Mouse (Mus musculus) ES-E14 (cell line): ENCODE measurements around the gene Hdac6. TPM values are rescaled to one million over a fixed set of nuclear protein-coding genes. Genes with fewer than 3 reads are reported as not detected.
"Not testable (repeated sequence)": the region's sequence is repeated elsewhere in the genome, so short reads cannot be mapped to it uniquely, and the experiment has no call there.

Experiments used
- DNase-seq: peaks from one replicate; pipeline ENCODE4 v3.0.0-alpha.2; 2013; ENCODE audit warnings: low read depth, low spot score
- H3K27ac ChIP-seq: 2 replicates; pipeline ENCODE4 v1.5.1; 2012; ENCODE audit warnings: low read depth, mild to moderate bottlenecking, low read length, moderate library complexity, mixed read lengths; ENCODE audit not compliant: poor library complexity, insufficient read depth, severe bottlenecking
- H3K36me3 ChIP-seq: 2 replicates; pipeline ENCODE4 v1.6.1; 2012; ENCODE audit warnings: mild to moderate bottlenecking, low read length, moderate library complexity, mixed read lengths; ENCODE audit not compliant: control insufficient read depth, poor library complexity, insufficient read depth, severe bottlenecking
- H3K4me1 ChIP-seq, 2 experiments: fragments of 150-350 bp in 1 of 2; sonication (generic) in 1 of 2; 2 replicates each; pipeline ENCODE4 v1.6.1; 2012; ENCODE audit warnings: low read length in 2 of 2, mild to moderate bottlenecking in 1 of 2, mixed read lengths in 1 of 2; ENCODE audit not compliant: control insufficient read depth in 2 of 2, insufficient read depth in 2 of 2, poor library complexity in 1 of 2
- H3K4me3 ChIP-seq, 2 experiments: fragments of 150-350 bp in 1 of 2; sonication (generic) in 1 of 2; 2 replicates each; pipeline ENCODE4 v1.5.1; 2012; ENCODE audit warnings: low read length in 2 of 2, low read depth in 1 of 2, mild to moderate bottlenecking in 1 of 2, mixed read lengths in 1 of 2; ENCODE audit not compliant: insufficient read depth in 1 of 2, poor library complexity in 1 of 2, severe bottlenecking in 1 of 2
- H3K9ac ChIP-seq: 2 replicates; pipeline ENCODE4 v1.6.1; 2012; ENCODE audit warnings: low read depth, mild to moderate bottlenecking, low read length, mixed read lengths; ENCODE audit not compliant: poor library complexity, insufficient read depth, severe bottlenecking
- H3K9me3 ChIP-seq: fragments of 150-350 bp; sonication (generic); 2 replicates; pipeline ENCODE4 v1.6.1; 2012; ENCODE audit warnings: low read depth, mild to moderate bottlenecking, low read length; ENCODE audit not compliant: control insufficient read depth, insufficient read depth
- CHD2 ChIP-seq: IDR thresholded peaks from 2 replicates; pipeline ENCODE4 v1.6.1; 2014; ENCODE audit warnings: mild to moderate bottlenecking, low read depth, low read length, inconsistent platforms
- HCFC1 ChIP-seq: IDR thresholded peaks from 2 replicates; pipeline ENCODE4 v1.6.1; 2012; ENCODE audit warnings: low read length, inconsistent platforms, borderline replicate concordance; ENCODE audit not compliant: insufficient read depth
- MAFK ChIP-seq: IDR thresholded peaks from 2 replicates; pipeline ENCODE4 v1.6.1; 2014; ENCODE audit warnings: mild to moderate bottlenecking, low read depth, low read length, inconsistent platforms; ENCODE audit not compliant: insufficient read depth
- ZC3H11A ChIP-seq: IDR thresholded peaks from 2 replicates; pipeline ENCODE4 v1.6.1; 2012; ENCODE audit warnings: low read depth, mild to moderate bottlenecking, inconsistent platforms, low read length, borderline replicate concordance
- ZNF384 ChIP-seq: IDR thresholded peaks from 2 replicates; pipeline ENCODE4 v1.6.1; 2012; ENCODE audit warnings: low read depth, low read length, inconsistent platforms
- in situ Hi-C, 2 experiments: fragments of 600-800 bp; cut with MboI; formaldehyde crosslinking; loops; one replicate each; pipeline ENCODE4 v1.15.1; 2025; ENCODE audit warnings: low sequenced_read_pairs in 2 of 2, inconsistent platforms in 1 of 2; ENCODE audit not compliant: unreplicated experiment in 2 of 2
- total RNA-seq: library from RNA; depleted of rRNA; stranded (reverse); fragments of 300-350 nt; gene quantifications from 2 replicates; pipeline ENCODE4 v1.2.3, GENCODE M21; 2012

Hdac6 gene
- total RNA-seq, 1 experiment: 54.6 TPM

DNA sequence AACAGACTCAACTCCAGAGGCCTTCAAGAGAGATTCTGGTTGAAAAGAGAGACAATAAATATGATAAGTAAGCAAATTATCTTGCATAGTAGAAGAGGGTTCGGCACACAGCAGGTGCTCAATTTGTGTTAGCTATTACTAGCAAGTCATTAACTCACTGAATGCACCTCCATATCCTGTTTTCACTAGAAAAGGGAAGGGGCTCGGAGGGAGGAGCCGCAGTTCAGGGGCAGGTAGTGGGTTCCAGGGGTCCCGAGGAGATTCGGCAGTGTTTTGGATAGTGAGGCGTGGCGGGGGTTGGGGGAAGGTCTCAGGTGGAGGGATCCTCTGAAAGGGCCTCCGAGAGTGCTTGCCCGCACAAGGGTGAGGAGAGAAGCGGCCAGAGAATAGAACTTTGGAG is 20.6 kb downstream of the Hdac6 start:
- Histone ChIP-seq H3K27ac (peak overlapping the region; percentile 90), H3K4me3 (peak overlapping the region; percentile 67 to 84), H3K4me1 (peaks cover 0 to 15% of the 10 kb centered on the region in 2 experiments; a peak in 2 of 4 replicates), H3K9me3 (no peaks in the 10 kb centered on the region), H3K9ac (peak overlapping the region; percentile 79; the same call in 1 of the 2 replicates), H3K36me3 (peaks cover 30% of the 10 kb centered on the region)
- in situ Hi-C loops: loop anchor here in 1 of 2 experiments (10.0 kb wide), 1 partner anchor 88 kb away; the partner anchor contains the start of gene Glod5
- TF ChIP-seq ZC3H11A (no peak), HCFC1 (no peak), ZNF384 (no peak), MAFK (no peak), CHD2 (no peak)
- DNase-seq: no peak

DNA sequence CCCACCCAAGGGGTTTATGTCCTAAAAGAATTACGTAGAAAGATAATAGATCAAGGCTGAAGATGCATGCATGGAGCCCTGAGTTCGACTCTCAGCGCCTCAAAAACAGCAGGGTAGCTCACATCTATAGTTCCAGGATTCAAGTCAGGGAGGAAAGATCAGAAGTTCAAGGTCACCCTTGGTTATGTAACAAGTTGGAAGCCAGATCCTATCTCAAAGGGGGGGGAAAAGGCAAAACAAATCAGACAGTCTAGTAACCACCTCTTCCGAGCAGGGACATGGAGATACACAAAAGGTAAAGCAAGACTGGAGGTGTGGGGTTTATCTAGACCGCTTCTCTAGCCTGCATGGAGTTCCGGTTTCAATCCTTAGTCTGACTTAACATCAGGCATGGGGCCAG is 21.4 kb downstream of the Hdac6 start:
- peak overlapping the region; percentile 42; the same call in 1 of the 2 replicates for H3K9ac ChIP-seq
- H3K27ac ChIP-seq: peak overlapping the region; percentile 53; the same call in 1 of the 2 replicates
- peak overlapping the region; percentile 67 to 84; a peak in 3 of 4 replicates for H3K4me3 ChIP-seq
- H3K4me1 ChIP-seq: peaks cover 0 to 13% of the 10 kb centered on the region in 2 experiments; a peak in 3 of 4 replicates
- TF ChIP-seq ZNF384 (no peak), ZC3H11A (no peak), HCFC1 (no peak), MAFK (no peak), CHD2 (no peak)
- in situ Hi-C loops: loop anchor here in 1 of 2 experiments (10.0 kb wide), 1 partner anchor 89 kb away; the partner anchor contains the start of gene Glod5
- no peaks in the 10 kb centered on the region for H3K9me3 ChIP-seq
- no peak for DNase-seq
- H3K36me3 ChIP-seq: peaks cover 23% of the 10 kb centered on the region

GRCm38 (mm10) chrX:7922032-7922431 is 25.7 kb downstream of the Hdac6 start:
- in situ Hi-C loops: loop anchor here (5.0 to 10.0 kb wide), 2 partner anchors 90 to 93 kb away; partner anchors contain the start of gene Glod5 (in 1 of the 2)
- H3K36me3 ChIP-seq: peaks cover 10% of the 10 kb centered on the region
- H3K4me3 ChIP-seq: peak overlapping the region; percentile 64 to 70
- no peak for DNase-seq
- TF ChIP-seq ZC3H11A (no peak), MAFK (no peak), CHD2 (no peak), ZNF384 (no peak), HCFC1 (no peak)
- peaks cover 7 to 12% of the 10 kb centered on the region in 2 experiments; a peak in 3 of 4 replicates for H3K4me1 ChIP-seq
- H3K9me3 ChIP-seq: no peaks in the 10 kb centered on the region
- no peak overlapping the region for H3K27ac ChIP-seq
- peak overlapping the region; percentile 79; the same call in 1 of the 2 replicates for H3K9ac ChIP-seq

- no peak for DNase-seq
- Histone ChIP-seq H3K9me3 (no peaks in the 10 kb centered on the region), H3K27ac (no peak within 1 kb of the TSS; the same call in 1 of the 2 replicates), H3K4me1 (peaks cover 7 to 8% of the 10 kb centered on the region in 2 experiments; a peak in 3 of 4 replicates), H3K9ac (peak within 1 kb of the TSS; percentile 52), H3K36me3 (peaks cover 8% of the 10 kb centered on the region), H3K4me3 (peak within 1 kb of the TSS in 1 of 2 experiments; percentile 65; a peak in 2 of 4 replicates)
- in situ Hi-C loops: loop anchor here (5.0 to 10.0 kb wide), 2 partner anchors 93 to 95 kb away; partner anchors contain the start of gene Glod5 (in 1 of the 2)
- TF ChIP-seq CHD2: no peak
- TF ChIP-seq HCFC1: no peak
- TF ChIP-seq ZC3H11A: no peak
- TF ChIP-seq ZNF384: no peak
- no peak for TF ChIP-seq MAFK
Measured at GRCm38 (mm10) chrX:7919601-7920383, 27.9 kb downstream of the Hdac6 start, which contains the start of gene Pcsk1n. TSS of gene Pcsk1n (plus strand) at chrX:7919822.

GRCm38 (mm10) chrX:7917960-7918359 is 29.7 kb downstream of the Hdac6 start:
- H3K9me3 ChIP-seq, H3K27ac ChIP-seq, in situ Hi-C loops, H3K4me1 ChIP-seq, H3K4me3 ChIP-seq, H3K9ac ChIP-seq, H3K36me3 ChIP-seq, DNase-seq: not testable (repeated sequence)

DNA sequence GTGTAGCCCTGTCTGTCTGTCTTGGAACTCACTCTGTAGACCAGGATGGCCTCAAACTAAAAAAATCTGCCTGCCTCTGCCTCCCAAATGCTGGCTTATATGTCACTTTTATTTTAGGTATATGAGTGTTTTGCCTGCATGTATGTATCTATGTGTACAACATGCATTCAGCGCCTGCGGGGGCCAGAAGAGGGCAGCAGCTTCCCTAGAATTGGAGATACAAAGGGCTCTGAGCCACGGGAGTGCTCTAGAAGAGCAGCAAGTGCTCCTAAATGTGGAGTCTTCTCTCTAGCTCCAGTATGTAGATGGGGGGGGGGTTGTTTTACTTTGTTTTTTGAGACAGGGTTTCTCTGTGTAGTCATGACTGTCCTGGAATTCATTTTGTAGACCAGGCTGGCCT is 32.0 kb downstream of the Hdac6 start:
- in situ Hi-C loops: not testable (repeated sequence)

More for the DNA sequence above, 32.0 kb downstream of the Hdac6 start:
- not testable (repeated sequence) for H3K27ac ChIP-seq, H3K4me1 ChIP-seq, H3K36me3 ChIP-seq, DNase-seq, H3K4me3 ChIP-seq, H3K9ac ChIP-seq, H3K9me3 ChIP-seq
